Mouse (Mus musculus) spleen, postnatal 36 days (tissue): Measurements from ENCODE around the gene Cfap43.
"Not testable (repeated sequence)": the region's sequence is repeated elsewhere in the genome, so short reads cannot be mapped to it uniquely, and the experiment has no call there.

ENCODE experiments used
- DNase-seq, 2 experiments: peaks; one replicate each; pipeline ENCODE4 v3.0.0; 2022; ENCODE audit warnings: low spot score in 2 of 2, mixed read lengths in 1 of 2

The Cfap43 gene

GRCm38 (mm10) chr19:47853951-47854795 is 64.9 kb downstream of the Cfap43 start:
- no peak for DNase-seq

- DNase-seq: no peak
Measured at GRCm38 (mm10) chr19:47853053-47853452, 66.0 kb downstream of the Cfap43 start.

GRCm38 (mm10) chr19:47852131-47852530 is 67.0 kb downstream of the Cfap43 start:
- DNase-seq: not testable (repeated sequence)

DNA sequence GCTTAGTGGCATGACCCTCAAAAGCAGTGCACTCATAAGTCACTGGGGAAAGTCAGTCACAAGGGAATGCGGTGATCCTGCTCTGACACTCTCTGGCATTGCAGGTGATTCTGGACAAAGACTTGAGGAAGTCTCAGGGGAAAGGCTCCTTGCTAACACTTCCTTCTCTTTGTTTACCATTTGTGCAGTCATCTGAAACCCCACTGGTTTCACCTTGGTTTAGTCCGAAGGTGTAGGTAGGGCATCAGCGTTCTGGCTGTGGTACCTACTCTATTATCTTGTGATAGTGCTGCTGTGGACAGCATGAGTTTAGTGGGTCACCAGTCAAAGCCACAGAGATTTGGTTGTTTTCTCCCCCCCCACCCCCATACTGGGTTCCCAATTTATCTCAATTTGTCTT is 69.4 kb downstream of the Cfap43 start:
- DNase-seq: no peak

GRCm38 (mm10) chr19:47841234-47841633 is 77.9 kb downstream of the Cfap43 start:
- not testable (repeated sequence) for DNase-seq

- no peak for DNase-seq
Measured at GRCm38 (mm10) chr19:47837527-47837901, 81.6 kb downstream of the Cfap43 start.

- DNase-seq: peak in 1 of 2 experiments; percentile 17
Measured at GRCm38 (mm10) chr19:47836701-47837526, 82.2 kb downstream of the Cfap43 start.

- DNase-seq: no peak
Measured at GRCm38 (mm10) chr19:47835776-47836175, 83.3 kb downstream of the Cfap43 start.

- DNase-seq: no peak
Measured at GRCm38 (mm10) chr19:47834614-47835013, 84.5 kb downstream of the Cfap43 start.

DNA sequence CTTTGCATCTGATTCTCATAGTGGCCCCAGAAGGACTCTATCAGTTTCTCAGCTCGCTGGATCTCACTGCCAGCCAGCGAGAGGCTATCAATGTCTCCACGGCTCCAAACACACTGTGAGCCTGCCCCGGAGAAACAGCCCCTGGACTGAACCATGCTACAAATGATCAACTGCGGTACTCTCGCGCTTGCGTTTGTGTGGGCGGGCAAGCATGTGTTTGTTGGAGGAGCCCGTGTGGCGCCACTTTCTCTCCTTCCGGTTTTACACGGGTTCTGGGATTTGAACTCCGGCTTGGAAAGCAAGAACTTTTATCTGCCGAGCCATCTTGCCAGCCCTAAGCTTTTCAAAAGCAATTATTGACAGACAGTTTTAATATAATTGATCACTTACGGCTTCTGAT is 86.8 kb downstream of the Cfap43 start:
- DNase-seq: no peak

DNA sequence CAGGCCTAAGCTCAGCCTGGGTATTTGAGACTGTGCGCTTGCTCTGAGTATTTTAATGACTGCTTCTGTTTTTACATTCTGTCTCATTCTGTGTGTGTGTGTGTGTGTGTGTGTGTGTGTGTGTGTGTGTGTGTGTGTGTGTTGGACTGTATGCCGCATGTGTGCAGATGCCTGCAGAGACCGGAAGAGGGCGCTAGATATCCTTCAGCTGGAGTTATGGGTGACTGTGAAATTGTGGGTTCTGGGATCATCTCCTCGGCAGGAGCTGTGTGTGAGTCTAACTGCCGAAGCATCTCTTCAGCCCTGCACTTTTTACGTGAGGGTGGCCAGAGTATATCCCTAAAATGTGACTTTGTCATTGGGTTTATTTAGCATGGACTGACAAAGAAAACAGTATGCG is 88.0 kb downstream of the Cfap43 start:
- no peak for DNase-seq

- DNase-seq: no peak
Measured at GRCm38 (mm10) chr19:47829913-47830450, 89.1 kb downstream of the Cfap43 start.

- no peak for DNase-seq
Measured at GRCm38 (mm10) chr19:47824026-47824425, 95.1 kb downstream of the Cfap43 start.

GRCm38 (mm10) chr19:47822143-47822796 is 96.8 kb downstream of the Cfap43 start:
- DNase-seq: no peak

DNA sequence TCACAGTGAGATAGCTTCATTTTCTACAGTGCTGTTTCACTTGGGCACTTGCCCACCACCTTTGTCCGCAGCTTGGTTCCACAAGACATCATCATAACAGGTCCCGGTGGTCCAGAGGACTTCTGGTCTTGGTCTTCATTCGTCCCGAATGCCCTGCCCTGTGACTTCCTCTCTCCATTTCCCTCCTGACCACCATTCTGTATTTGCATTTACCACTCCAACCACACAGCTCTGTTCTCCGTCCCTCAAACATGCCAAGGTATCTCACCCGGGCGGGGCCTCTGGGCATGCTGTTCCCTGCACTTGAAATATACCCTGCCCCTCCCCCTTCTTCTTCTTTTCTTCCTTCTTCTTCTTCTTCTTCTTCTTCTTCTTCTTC is 97.6 kb downstream of the Cfap43 start:
- DNase-seq: no peak

DNA sequence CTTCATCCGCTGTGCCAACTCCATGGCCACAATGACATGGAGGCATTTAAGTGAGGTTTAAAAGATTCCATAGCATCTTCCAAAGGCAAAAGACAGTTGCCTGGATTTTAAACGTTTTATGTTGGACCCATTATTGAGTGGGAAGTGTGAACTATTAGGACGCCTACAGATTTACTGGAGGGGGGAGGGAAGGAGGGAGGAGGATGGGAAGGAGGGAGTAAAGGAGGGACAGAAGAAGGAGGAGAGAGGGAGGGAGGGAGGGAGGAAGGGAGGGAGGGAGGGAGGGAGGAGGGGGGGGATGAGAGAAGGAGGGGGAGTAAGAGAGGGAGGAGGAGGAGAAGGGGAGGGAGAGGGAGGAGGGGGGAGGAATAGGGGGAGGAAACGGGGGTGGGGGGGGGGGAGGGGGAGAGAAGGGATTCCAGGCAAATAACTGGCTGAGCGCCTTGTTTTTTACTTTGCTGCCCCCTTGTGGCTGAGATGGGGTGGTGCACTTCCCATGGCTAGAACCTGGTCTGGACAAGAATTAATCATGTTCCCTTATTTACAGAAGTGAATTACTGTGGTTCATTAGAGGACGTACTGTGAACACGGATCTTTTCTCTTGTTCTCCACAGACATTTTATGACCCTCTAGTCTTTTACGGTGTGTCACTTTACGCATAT is 98.1 kb downstream of the Cfap43 start:
- peak; percentile 35 to 54 for DNase-seq

DNA sequence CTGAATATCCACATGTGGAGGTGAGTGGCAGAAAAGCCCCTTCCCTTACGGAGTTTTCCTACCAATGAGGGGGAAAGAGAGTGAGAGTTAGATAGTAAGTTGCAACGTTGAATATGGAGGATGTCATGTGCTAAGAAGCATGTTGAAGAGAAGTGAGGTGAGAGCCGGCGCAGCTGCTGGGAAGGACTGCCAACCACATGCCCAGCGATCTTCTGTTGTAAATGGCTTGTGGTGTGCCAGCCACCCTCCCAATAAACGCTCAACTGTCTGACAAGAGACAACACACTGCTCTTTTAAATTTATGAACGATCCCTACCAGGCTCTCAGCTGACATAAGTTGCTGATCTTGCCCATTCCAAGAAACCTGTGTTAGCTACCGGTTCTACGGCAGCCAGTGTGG is 101.4 kb downstream of the Cfap43 start:
- DNase-seq: no peak

DNA sequence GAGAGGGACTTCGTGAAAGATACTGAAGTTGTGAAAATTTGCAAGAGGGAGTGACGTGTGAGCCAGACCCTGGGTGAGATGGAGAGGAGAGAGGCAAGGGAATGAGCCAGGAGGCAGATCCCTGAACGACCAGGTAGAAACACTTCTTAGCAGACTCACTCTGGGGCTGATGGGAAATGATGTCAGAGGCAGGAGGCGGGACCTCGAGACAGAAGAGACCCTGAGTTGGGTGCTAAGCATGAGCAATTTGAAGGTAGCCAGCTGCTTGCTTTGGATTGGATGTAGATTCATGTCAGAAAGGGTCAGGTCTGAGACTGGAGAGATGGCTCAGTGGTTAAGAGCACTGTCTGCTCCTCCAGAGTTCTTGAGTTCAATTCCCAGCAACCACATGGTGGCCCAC is 104.4 kb downstream of the Cfap43 start:
- no peak for DNase-seq

DNA sequence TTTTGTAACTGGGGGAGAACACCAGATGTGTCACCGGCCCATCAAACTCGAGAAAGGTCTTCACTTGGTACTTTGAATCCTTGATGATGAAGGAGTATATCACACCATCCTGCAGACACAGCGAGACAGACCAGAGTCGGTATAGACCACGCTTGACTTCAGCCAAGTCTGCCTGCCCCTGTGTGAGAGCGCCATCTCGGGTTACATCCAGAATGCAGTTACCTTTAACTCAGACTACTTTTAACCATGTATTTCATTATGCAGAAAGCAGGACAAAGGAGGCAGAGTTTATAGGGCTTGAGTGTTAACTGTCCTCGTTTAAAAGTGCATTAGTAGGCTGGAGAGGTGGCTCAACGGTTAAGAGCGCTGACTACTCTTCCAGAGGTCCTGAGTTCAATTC is 107.0 kb downstream of the Cfap43 start:
- DNase-seq: no peak

DNA sequence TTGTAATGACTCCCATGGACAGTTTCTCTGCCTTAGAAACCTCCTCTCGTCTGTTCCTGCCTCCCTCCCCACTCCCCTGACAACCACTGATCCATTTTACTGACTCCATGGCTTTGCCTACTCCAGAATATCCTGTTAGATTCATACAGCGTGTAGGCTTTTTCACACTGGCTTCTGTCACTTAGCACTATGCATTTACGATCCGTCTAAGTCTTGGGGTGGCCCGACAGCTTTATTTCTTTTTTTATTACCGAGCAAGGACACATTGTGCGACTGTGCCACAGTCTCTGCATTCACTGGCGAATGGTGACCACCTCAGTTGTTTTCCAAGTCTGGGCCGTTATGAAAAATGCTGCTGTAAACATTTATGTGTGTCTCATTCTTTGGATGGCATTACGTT is 120.5 kb downstream of the Cfap43 start:
- no peak for DNase-seq

GRCm38 (mm10) chr19:47796699-47797098 is 122.4 kb downstream of the Cfap43 start:
- no peak for DNase-seq
